Mouse (Mus musculus) intestine, embryonic 14.5 days (tissue): ENCODE data around the gene Celf5. TPM values are rescaled to one million over a fixed set of nuclear protein-coding genes. Genes with fewer than 3 reads are reported as not detected.

Experiments used
- ATAC-seq: fragments of 200-750 bp; cut with Nextera tagmentation; replicated peaks from 2 replicates; pipeline ENCODE4 v1.8.0; 2017; ENCODE audit warnings: low read depth, moderate number of reproducible peaks, moderate TSS enrichment, moderate library complexity; ENCODE audit not compliant: low FRiP score, low TSS enrichment
- DNase-seq: peaks from one replicate; pipeline ENCODE4 v3.0.0-alpha.2; 2018; ENCODE audit warnings: low spot score
- H3K27ac ChIP-seq: fragments of 300-500 bp; sonication (generic); 2 replicates; pipeline ENCODE4 v1.5.1; 2014; ENCODE audit warnings: low read depth, mild to moderate bottlenecking, control low read depth
- H3K27me3 ChIP-seq: fragments of 300-500 bp; sonication (generic); replicated peaks from 2 replicates; pipeline ENCODE4 v1.6.1; 2014; ENCODE audit warnings: low read length, control low read depth; ENCODE audit not compliant: control insufficient read depth, insufficient read depth
- H3K36me3 ChIP-seq: fragments of 300-500 bp; sonication (generic); 2 replicates; pipeline ENCODE4 v1.6.1; 2014; ENCODE audit warnings: low read length, control low read depth; ENCODE audit not compliant: control insufficient read depth, insufficient read depth
- H3K4me1 ChIP-seq: fragments of 300-500 bp; sonication (generic); replicated peaks from 2 replicates; pipeline ENCODE4 v1.6.1; 2014; ENCODE audit warnings: low read length, control low read depth, mixed read lengths; ENCODE audit not compliant: control insufficient read depth, insufficient read depth
- H3K4me2 ChIP-seq: fragments of 300-500 bp; sonication (generic); 2 replicates; pipeline ENCODE4 v1.6.1; 2014; ENCODE audit warnings: low read length
- H3K4me3 ChIP-seq: fragments of 300-500 bp; sonication (generic); 2 replicates; pipeline ENCODE4 v1.5.1; 2014; ENCODE audit warnings: low read depth, low read length, control low read depth, mixed read lengths
- H3K9ac ChIP-seq: fragments of 300-500 bp; sonication (generic); 2 replicates; pipeline ENCODE4 v1.6.1; 2014; ENCODE audit warnings: mild to moderate bottlenecking, low read length
- H3K9me3 ChIP-seq: fragments of 300-500 bp; sonication (generic); 2 replicates; pipeline ENCODE4 v1.6.1; 2016; ENCODE audit warnings: low read length, control low read depth; ENCODE audit not compliant: control insufficient read depth
- WGBS: fragments of 180-500 bp; shearing (Covaris S2); extraction: QIAGEN DNeasy Blood & Tissue Kit; methylation state at CpG from one replicate; pipeline ENCODE4 v1.1.7; 2014; 5-methylcytosine and 5-hydroxymethylcytosine counted together
- polyA plus RNA-seq: library from polyadenylated mRNA; unstranded; fragments of >200 nt; fragmentation: Nextera tagmentation; extraction: Ambion mirVana; gene quantifications from 2 replicates; pipeline ENCODE4 v1.2.1, GENCODE M21; 2014

Celf5 gene
- polyA plus RNA-seq, 1 experiment from 2014 or later, result 1.3 TPM

- no peaks in the 10 kb centered on the region for H3K9me3 ChIP-seq
- no peak overlapping the region for H3K4me2 ChIP-seq
- H3K4me1 ChIP-seq, result peaks cover 2% of the 10 kb centered on the region; the same call in 1 of the 2 replicates
- DNase-seq (no peak), ATAC-seq (no peak)
- H3K9ac ChIP-seq, result no peak overlapping the region
- 0 out of 2 replicates have a peak, but pooled peaks cover 5% of the 10 kb centered on the region for H3K27me3 ChIP-seq
- no peak overlapping the region for H3K27ac ChIP-seq
- H3K36me3 ChIP-seq, result no peaks in the 10 kb centered on the region
- no peak overlapping the region for H3K4me3 ChIP-seq
- WGBS, result 78% methylated on average over 5 of the region's 5 CpGs
Observed at GRCm38 (mm10) chr10:81501863-81502262, 19.4 kb upstream of the Celf5 start.

- 85% methylated on average over 2 of the region's 3 CpGs for WGBS
- no peak within 1 kb of the TSS for H3K4me3 ChIP-seq
- no peak for ATAC-seq
Observed at GRCm38 (mm10) chr10:81500032-81500431, 17.5 kb upstream of the Celf5 start, which contains the start of gene S1pr4. TSS of gene S1pr4 (minus strand) at chr10:81500132.

GRCm38 (mm10) chr10:81499250-81499901 is 16.9 kb upstream of the Celf5 start:
- Histone ChIP-seq H3K36me3 (no peaks in the 10 kb centered on the region), H3K27me3 (0 out of 2 replicates have a peak, but pooled peaks cover 5% of the 10 kb centered on the region), H3K9ac (no peak overlapping the region), H3K4me1 (peaks cover 14% of the 10 kb centered on the region), H3K4me2 (no peak overlapping the region), H3K4me3 (no peak overlapping the region), H3K27ac (no peak overlapping the region), H3K9me3 (no peaks in the 10 kb centered on the region)
- DNase-seq (no peak), ATAC-seq (no peak)
- WGBS, result 72% methylated on average over 23 of the region's 23 CpGs

More at GRCm38 (mm10) chr10:81500032-81500431, 17.5 kb upstream of the Celf5 start, which contains the start of gene S1pr4:
- Histone ChIP-seq H3K9ac (no peak within 1 kb of the TSS), H3K36me3 (no peaks in the 10 kb centered on the region), H3K27me3 (0 out of 2 replicates have a peak, but pooled peaks cover 5% of the 10 kb centered on the region), H3K4me2 (no peak within 1 kb of the TSS), H3K4me1 (peaks cover 8% of the 10 kb centered on the region), H3K27ac (no peak within 1 kb of the TSS), H3K9me3 (no peaks in the 10 kb centered on the region)
- no peak for DNase-seq

GRCm38 (mm10) chr10:81498316-81499249 is 16.1 kb upstream of the Celf5 start:
- Histone ChIP-seq H3K9ac (no peak overlapping the region), H3K9me3 (no peaks in the 10 kb centered on the region), H3K27me3 (0 out of 2 replicates have a peak, but pooled peaks cover 4% of the 10 kb centered on the region), H3K4me3 (no peak overlapping the region), H3K4me1 (peaks cover 18% of the 10 kb centered on the region), H3K36me3 (no peaks in the 10 kb centered on the region), H3K4me2 (no peak overlapping the region), H3K27ac (no peak overlapping the region)
- ATAC-seq (no peak), DNase-seq (no peak)
- 85% methylated on average over 38 of the region's 38 CpGs for WGBS

DNA sequence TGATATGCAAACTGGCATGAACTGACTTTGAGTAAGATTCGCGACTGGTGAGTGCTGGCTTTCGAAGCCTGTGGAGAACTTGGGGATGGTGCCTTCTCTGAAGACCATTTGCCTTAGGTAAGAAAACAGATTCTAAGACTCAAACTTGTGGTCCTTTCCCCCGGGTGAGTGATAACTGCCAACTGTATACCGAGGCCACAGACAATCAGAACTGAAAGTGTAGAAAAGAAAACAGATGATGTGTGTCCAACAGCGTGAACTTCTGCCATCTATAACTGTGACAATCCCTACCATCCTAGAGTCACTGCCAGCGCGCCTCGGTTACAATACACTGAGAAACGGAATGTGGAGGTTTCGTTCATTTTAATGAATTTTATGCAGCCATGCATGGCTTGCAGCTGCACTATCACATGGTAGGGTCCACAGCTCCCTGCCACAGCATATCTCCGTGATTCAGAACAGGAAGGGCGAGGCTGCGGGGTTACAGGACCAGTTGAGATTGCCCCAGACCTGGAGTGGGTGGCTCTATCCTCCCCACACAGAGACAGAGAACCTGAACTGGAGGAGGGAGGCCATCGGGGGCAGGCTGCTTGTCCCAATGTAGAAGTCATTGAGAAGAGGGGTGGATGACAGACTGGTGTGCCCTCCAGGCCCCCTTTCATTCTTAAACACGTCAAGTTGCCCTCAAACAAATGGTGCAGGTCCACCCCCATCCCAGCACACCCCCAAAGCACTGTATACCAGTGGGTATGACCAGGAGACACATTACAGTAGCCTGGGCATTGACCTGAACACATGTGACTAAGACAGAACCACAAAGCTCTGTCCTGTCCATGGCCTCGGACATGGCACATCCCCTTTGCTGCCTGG is 15.1 kb upstream of the Celf5 start:
- whole genome bisulfite sequencing, result 85% methylated on average over 17 of the region's 17 CpGs
- ATAC-seq, result no peak
- H3K4me1 ChIP-seq, result peaks cover 18% of the 10 kb centered on the region
- peaks cover 6% of the 10 kb centered on the region for H3K36me3 ChIP-seq
- H3K9ac ChIP-seq, result no peak overlapping the region
- peak overlapping the region; percentile 55 for H3K4me2 ChIP-seq
- H3K9me3 ChIP-seq, result no peaks in the 10 kb centered on the region
- H3K27ac ChIP-seq, result no peak overlapping the region
- no peaks in the 10 kb centered on the region for H3K27me3 ChIP-seq
- no peak overlapping the region for H3K4me3 ChIP-seq
- no peak for DNase-seq

DNA sequence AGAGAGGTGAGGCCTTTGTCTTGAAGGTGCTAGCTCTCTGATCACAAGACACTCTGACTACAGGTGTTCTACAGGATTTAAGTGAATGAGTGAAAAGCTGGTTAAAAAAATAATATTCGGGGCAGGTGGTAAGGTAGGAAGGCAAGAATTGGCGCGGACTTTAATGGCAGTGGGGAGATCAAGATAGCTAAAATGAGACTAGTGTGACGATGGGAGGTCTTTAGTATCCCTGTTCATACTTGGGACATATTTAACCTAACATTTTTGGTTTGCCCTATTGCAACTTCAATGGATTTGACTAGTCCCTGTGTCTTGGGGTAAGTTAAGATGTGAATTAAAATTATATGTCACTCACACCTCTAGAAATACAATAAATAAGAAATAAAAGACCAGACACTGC is 14.5 kb upstream of the Celf5 start:
- H3K4me1 ChIP-seq, result peaks cover 18% of the 10 kb centered on the region
- ATAC-seq (no peak; the same call in 1 of the 2 replicates), DNase-seq (no peak)
- peak overlapping the region; percentile 55 for H3K4me2 ChIP-seq
- peak overlapping the region; percentile 82 for H3K9ac ChIP-seq
- peaks cover 13% of the 10 kb centered on the region for H3K36me3 ChIP-seq
- no peak overlapping the region for H3K27ac ChIP-seq
- no peaks in the 10 kb centered on the region for H3K9me3 ChIP-seq
- no peaks in the 10 kb centered on the region for H3K27me3 ChIP-seq
- H3K4me3 ChIP-seq, result peak overlapping the region; percentile 80
- 38% methylated on average over 4 of the region's 4 CpGs for WGBS

- DNase-seq (peak; percentile 99), ATAC-seq (peak; percentile 95)
- peak within 1 kb of the TSS; percentile 82 for H3K9ac ChIP-seq
- peak within 1 kb of the TSS; percentile 39; the same call in 1 of the 2 replicates for H3K27ac ChIP-seq
- WGBS, result under 1% methylated on average over 45 of the region's 45 CpGs
- no peaks in the 10 kb centered on the region for H3K9me3 ChIP-seq
- no peaks in the 10 kb centered on the region for H3K27me3 ChIP-seq
- H3K36me3 ChIP-seq, result peaks cover 19% of the 10 kb centered on the region
- peak within 1 kb of the TSS; percentile 97 for H3K4me2 ChIP-seq
- peak within 1 kb of the TSS; percentile 80 for H3K4me3 ChIP-seq
- H3K4me1 ChIP-seq, result peaks cover 18% of the 10 kb centered on the region
Observed at GRCm38 (mm10) chr10:81496264-81496901, 13.9 kb upstream of the Celf5 start, which contains the start of gene Ncln. TSS of gene Ncln (minus strand) at chr10:81496392.
